Mouse (Mus musculus) myocyte (in vitro differentiated cells): ENCODE data around the gene Polr3c. TPM values are rescaled to one million over a fixed set of nuclear protein-coding genes. Genes with fewer than 3 reads are reported as not detected.

ENCODE experiments used
- H3K27me3 ChIP-seq: one replicate; pipeline ENCODE4 v1.6.1; 2011; ENCODE audit not compliant: control insufficient read depth, insufficient read depth, insufficient read length
- H3K36me3 ChIP-seq: one replicate; pipeline ENCODE4 v1.6.1; 2011; ENCODE audit not compliant: control insufficient read depth, insufficient read depth
- H3K4me2 ChIP-seq: one replicate; pipeline ENCODE4 v1.6.1; 2011; ENCODE audit warnings: low read depth, control low read depth
- H3K4me3 ChIP-seq: one replicate; pipeline ENCODE4 v1.5.1; 2011; ENCODE audit warnings: mild to moderate bottlenecking, control low read depth, moderate library complexity
- H3K79me2 ChIP-seq: one replicate; pipeline ENCODE4 v1.6.1; 2011; ENCODE audit not compliant: control insufficient read depth, insufficient read depth
- H3ac ChIP-seq: one replicate; pipeline ENCODE4 v1.6.1; 2011; ENCODE audit not compliant: control insufficient read depth, insufficient read length
- CEBPB ChIP-seq: IDR thresholded peaks from 2 replicates; pipeline ENCODE4 v1.6.1; 2011; ENCODE audit warnings: mild to moderate bottlenecking, moderate library complexity; ENCODE audit not compliant: poor library complexity, insufficient read depth, severe bottlenecking
- E2F4 ChIP-seq: IDR thresholded peaks from one replicate; pipeline ENCODE4 v1.6.1; 2011; ENCODE audit warnings: mild to moderate bottlenecking, control low read depth, moderate library complexity; ENCODE audit not compliant: insufficient read depth
- MAX ChIP-seq: IDR thresholded peaks from one replicate; pipeline ENCODE4 v1.6.1; 2011; ENCODE audit warnings: low read depth, mild to moderate bottlenecking, control low read depth
- MYOD1 ChIP-seq, 3 experiments: IDR thresholded peaks; one replicate each; pipeline ENCODE4 v1.6.1; 2011; ENCODE audit warnings: control low read depth in 2 of 3, low read depth in 2 of 3, mild to moderate bottlenecking in 2 of 3, moderate library complexity in 1 of 3; ENCODE audit not compliant: insufficient read length in 2 of 3, control insufficient read depth in 1 of 3
- MYOG ChIP-seq, 3 experiments: IDR thresholded peaks; one replicate each; pipeline ENCODE4 v1.6.1; 2011; ENCODE audit warnings: control low read depth in 2 of 3, low read depth in 2 of 3, mild to moderate bottlenecking in 2 of 3; ENCODE audit not compliant: insufficient read length in 2 of 3, control insufficient read depth in 1 of 3, insufficient read depth in 1 of 3
- POLR2A ChIP-seq: IDR thresholded peaks from one replicate; pipeline ENCODE4 v1.6.1; 2011; ENCODE audit warnings: low read depth, mild to moderate bottlenecking, control low read depth, moderate library complexity; ENCODE audit not compliant: insufficient read length
- POLR2AphosphoS2 ChIP-seq: IDR thresholded peaks from one replicate; pipeline ENCODE4 v1.6.1; 2011; ENCODE audit warnings: low read depth, control low read depth; ENCODE audit not compliant: insufficient read length
- REST ChIP-seq: IDR thresholded peaks from one replicate; pipeline ENCODE4 v1.6.1; 2011; ENCODE audit warnings: mild to moderate bottlenecking, control low read depth, moderate library complexity; ENCODE audit not compliant: insufficient read depth, insufficient read length
- SRF ChIP-seq: IDR thresholded peaks from one replicate; pipeline ENCODE4 v1.6.1; 2011; ENCODE audit warnings: low read depth; ENCODE audit not compliant: control insufficient read depth, insufficient read length
- TCF12 ChIP-seq: IDR thresholded peaks from one replicate; pipeline ENCODE4 v1.6.1; 2011; ENCODE audit warnings: mild to moderate bottlenecking, control low read depth; ENCODE audit not compliant: poor library complexity, insufficient read depth, severe bottlenecking
- TCF3 ChIP-seq: IDR thresholded peaks from one replicate; pipeline ENCODE4 v1.6.1; 2011; ENCODE audit warnings: low read depth, control low read depth; ENCODE audit not compliant: insufficient read length
- USF1 ChIP-seq: IDR thresholded peaks from one replicate; pipeline ENCODE4 v1.6.1; 2011; ENCODE audit warnings: low read depth, mild to moderate bottlenecking, control low read depth, moderate library complexity
- polyA plus RNA-seq: library from polyadenylated mRNA; unstranded; fragments of >200 nt; fragmentation: generic; extraction: Trizol; gene quantifications from one replicate; pipeline ENCODE4 v1.2.1, GENCODE M21; 2012; ENCODE audit warnings: missing spikeins

Polr3c gene
- polyA plus RNA-seq, 1 experiment: 46.6 TPM

DNA sequence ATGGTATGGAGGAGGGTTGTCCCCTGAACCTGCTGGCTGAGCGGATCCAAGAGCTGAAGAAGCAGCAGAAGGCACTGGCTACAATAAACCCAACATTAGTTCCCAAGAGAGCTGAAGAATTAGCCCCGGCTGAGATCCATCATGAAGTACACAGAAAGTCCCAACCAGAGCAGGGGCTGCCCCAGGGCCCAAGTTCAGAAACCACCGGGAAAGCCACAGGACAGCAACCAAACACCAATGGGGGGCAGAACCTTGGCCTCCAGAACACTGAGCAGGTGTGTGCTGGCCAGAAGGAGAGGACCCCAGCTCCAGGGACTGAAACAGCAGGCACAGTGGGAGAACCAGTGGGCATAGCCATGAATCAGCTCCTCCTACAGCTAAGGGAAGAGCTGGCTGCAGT lies 43.9 kb downstream of the Polr3c start:
- H3K4me3 ChIP-seq: no peak overlapping the region
- H3K79me2 ChIP-seq: no peaks in the 10 kb centered on the region
- H3K27me3 ChIP-seq: no peaks in the 10 kb centered on the region
- TF ChIP-seq REST (no peak), POLR2AphosphoS2 (no peak), CEBPB (no peak), TCF3 (no peak), MYOG (IDR thresholded peaks at IDR 0.05; ENCODE audit: control insufficient read depth in 1 of 3, insufficient read depth in 1 of 3, insufficient read length in 2 of 3, low read depth in 2 of 3) (no peak), USF1 (no peak), POLR2A (no peak), MAX (no peak), TCF12 (no peak), E2F4 (no peak), MYOD1 (IDR thresholded peaks at IDR 0.05; ENCODE audit: control insufficient read depth in 1 of 3, insufficient read length in 2 of 3, low read depth in 2 of 3) (no peak), SRF (no peak)
- H3ac ChIP-seq: no peak overlapping the region
- no peaks in the 10 kb centered on the region for H3K36me3 ChIP-seq
- no peak overlapping the region for H3K4me2 ChIP-seq

GRCm38 (mm10) chr3:96680269-96680956 lies 47.0 kb downstream of the Polr3c start:
- H3K27me3 ChIP-seq: no peaks in the 10 kb centered on the region
- H3K4me3 ChIP-seq: no peak overlapping the region
- H3ac ChIP-seq: no peak overlapping the region
- no peaks in the 10 kb centered on the region for H3K36me3 ChIP-seq
- H3K79me2 ChIP-seq: no peaks in the 10 kb centered on the region
- TF ChIP-seq REST: no peak
- no peak overlapping the region for H3K4me2 ChIP-seq

DNA sequence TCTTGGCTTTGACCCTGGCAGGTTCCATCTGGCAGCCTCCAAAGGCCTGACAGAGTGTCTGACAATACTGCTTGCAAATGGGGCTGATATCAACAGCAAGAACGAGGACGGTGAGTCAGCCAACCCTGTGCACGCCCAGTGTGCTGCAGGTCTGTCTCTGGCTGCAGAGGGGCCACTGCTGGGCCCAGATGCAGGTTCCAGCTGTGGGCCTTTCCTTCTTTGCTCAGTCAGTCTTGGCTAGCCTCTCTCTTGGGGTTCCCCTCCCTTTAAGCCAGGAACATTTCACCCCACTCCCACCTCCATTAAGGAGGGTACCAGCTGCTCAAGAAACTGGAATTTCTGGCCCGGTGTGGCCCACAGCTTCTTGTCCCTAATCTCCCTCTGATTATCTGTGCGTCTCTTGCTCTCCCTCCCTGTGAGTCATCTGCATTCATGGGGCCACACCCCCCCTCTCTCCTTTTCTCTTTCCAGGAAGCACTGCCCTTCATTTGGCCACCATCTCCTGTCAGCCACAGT lies 48.2 kb downstream of the Polr3c start:
- H3K79me2 ChIP-seq: no peaks in the 10 kb centered on the region
- H3K36me3 ChIP-seq: no peaks in the 10 kb centered on the region
- H3K4me3 ChIP-seq: no peak overlapping the region
- TF ChIP-seq E2F4 (no peak), POLR2A (no peak), CEBPB (no peak), USF1 (no peak), POLR2AphosphoS2 (no peak), REST (no peak), TCF12 (no peak), SRF (no peak), MYOD1 (IDR thresholded peaks at IDR 0.05; ENCODE audit: control insufficient read depth in 1 of 3, insufficient read length in 2 of 3, low read depth in 2 of 3) (no peak), MAX (no peak), MYOG (IDR thresholded peaks at IDR 0.05; ENCODE audit: control insufficient read depth in 1 of 3, insufficient read depth in 1 of 3, insufficient read length in 2 of 3, low read depth in 2 of 3) (no peak), TCF3 (no peak)
- no peaks in the 10 kb centered on the region for H3K27me3 ChIP-seq
- H3K4me2 ChIP-seq: peak overlapping the region; percentile 71
- no peak overlapping the region for H3ac ChIP-seq

- Histone ChIP-seq H3K4me3 (no peak overlapping the region), H3K36me3 (no peaks in the 10 kb centered on the region), H3K79me2 (no peaks in the 10 kb centered on the region), H3ac (no peak overlapping the region), H3K4me2 (no peak overlapping the region), H3K27me3 (no peaks in the 10 kb centered on the region)
- TF ChIP-seq MAX (no peak), TCF12 (no peak), TCF3 (no peak), E2F4 (no peak), CEBPB (no peak), POLR2AphosphoS2 (no peak), SRF (no peak), REST (no peak)
These were observed 49.0 kb downstream of the Polr3c start for GRCm38 (mm10) chr3:96678456-96678855.

DNA sequence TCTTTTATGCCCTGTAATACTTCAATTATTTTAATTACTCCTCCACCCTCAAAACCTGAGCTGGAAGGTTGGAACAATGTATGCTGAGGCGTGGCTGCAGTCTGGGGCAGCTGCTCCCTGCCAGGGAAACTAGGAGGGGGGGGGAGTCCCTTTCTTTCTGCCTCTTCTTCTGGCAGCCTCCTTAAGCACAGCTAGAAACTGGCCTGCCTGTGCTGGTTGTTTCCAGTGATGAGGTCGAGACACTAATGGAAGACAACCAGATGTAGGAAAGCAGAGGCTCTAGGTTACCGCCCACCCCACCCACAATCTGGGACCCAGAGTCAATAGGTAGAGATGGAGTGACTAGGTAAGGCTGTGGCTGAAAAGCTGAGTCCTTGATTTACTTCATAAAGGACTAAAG lies 51.7 kb downstream of the Polr3c start:
- Histone ChIP-seq H3K79me2 (no peaks in the 10 kb centered on the region), H3K36me3 (no peaks in the 10 kb centered on the region), H3K4me2 (no peak overlapping the region), H3K27me3 (no peaks in the 10 kb centered on the region), H3K4me3 (no peak overlapping the region), H3ac (no peak overlapping the region)
- no peak for TF ChIP-seq SRF
- TF ChIP-seq POLR2A: no peak
- TF ChIP-seq MYOG (IDR thresholded peaks at IDR 0.05; ENCODE audit: control insufficient read depth in 1 of 3, insufficient read depth in 1 of 3, insufficient read length in 2 of 3, low read depth in 2 of 3): peak in 1 of 3 experiments; percentile 24
